Mouse (Mus musculus) layer of hippocampus, adult 18-20 months (tissue): ENCODE measurements around the gene Prdx5. TPM values are rescaled to one million over a fixed set of nuclear protein-coding genes. Genes with fewer than 3 reads are reported as not detected.

Experiments
- DNase-seq, 2 experiments: peaks; one replicate each; pipeline ENCODE4 v3.0.0; 2022; ENCODE audit warnings: low spot score in 2 of 2
- total RNA-seq, 2 experiments: library from RNA; stranded (reverse); gene quantifications; 2 replicates each; pipeline ENCODE4 v1.2.3; 2021

Prdx5 gene
- total RNA-seq, 2 experiments from 2014 or later = 383 to 385 TPM

GRCm38 (mm10) chr19:6937541-6938465 is 27.9 kb upstream of the Prdx5 start:
- DNase-seq = no peak

- DNase-seq = no peak
Observed at GRCm38 (mm10) chr19:6936299-6936698, 26.4 kb upstream of the Prdx5 start.

DNA sequence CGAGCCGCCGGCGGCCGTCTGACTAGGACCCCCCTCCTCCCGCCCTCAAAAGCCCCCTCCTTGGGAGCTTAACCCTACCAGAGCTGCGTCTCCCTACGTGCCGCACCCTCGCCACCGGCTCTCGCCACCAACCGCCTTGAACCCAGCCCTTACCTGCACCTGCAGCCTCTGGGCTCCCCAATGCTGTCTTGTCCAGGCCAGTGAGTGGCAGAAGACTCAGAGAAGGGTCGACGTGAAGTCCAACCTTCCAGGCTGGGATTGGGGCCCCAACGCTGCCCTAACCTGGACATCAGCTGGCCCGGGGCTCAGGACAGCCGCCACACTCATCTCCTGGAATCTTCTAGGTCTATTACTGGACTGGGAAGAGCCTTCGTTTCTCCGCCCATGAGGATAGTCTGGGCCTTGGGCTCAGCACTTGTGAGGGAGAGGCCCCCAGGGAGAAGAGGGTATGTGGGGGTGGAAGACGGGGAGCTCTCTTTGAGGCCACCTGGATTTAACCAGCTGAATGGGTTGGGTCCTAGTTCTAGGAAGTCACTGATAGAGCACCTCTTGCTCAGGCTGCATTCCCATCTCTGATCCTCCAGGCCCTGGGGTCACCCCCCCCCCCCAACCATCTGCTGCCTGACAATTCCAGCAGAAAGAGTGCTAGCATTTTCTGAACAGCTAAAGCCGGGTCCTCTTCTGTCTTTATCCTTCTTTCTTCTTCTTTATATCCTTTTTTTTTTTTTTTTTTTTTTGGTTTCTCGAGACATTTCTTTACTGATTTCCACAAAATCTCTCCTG is 24.5 kb upstream of the Prdx5 start, which contains the start of gene Kcnk4:
Gene Kcnk4 (minus strand): TSS at position 321 of the 783 bp plus-strand sequence.
- DNase-seq = no peak

DNA sequence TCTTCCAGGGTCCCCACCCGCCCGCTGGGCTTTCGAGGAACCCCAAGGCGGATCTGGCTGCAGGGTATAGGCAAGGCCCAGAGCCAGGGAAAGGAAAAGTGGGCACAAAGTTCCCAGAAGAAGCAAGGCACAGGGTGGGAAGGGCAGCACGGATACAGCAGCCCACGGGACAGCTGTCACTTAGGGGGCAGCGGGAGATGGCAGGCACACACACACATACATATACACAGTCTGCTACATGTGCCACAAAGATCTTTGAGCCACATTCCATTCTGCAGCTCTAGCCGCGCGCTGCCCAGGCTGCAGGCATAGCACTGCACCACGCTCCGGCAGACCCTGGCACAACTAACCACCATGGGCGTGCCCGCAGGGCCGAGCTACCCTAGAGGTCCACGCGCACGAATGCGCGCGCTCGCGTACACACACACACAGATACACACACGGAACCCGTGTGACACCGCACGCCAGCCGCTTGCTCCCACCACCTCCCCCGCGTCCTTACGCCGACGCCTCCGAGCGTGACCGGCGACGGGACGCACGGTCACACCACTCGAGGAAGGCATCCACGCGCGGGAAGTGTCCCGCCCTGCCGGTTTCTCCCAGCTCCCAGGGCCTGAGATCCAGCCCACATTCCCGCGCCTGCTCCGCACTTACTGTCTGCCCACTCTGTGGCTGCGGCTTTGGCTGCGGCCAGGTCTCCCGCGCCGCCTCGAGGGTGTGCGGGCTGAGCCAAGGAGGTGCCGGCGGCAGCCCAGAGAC is 23.7 kb upstream of the Prdx5 start:
- peak; percentile 46 to 65 for DNase-seq

DNA sequence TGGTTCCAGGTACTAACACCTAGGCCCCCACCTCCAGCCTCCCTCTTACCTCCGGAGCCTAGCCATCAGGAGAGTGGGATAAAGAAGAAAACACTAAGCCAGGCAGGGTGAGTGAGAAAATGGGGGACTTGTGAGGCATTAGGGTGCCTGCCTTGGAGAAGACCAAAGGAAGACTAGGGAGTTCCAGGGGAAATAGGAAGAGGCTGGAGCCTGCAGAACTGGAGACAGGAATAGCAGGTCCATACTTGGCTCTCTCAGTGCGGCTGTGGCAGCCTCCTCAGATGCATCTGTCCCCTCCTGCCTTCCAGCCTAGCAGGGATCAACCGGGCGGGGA is 23.2 kb upstream of the Prdx5 start:
- DNase-seq = no peak

DNA sequence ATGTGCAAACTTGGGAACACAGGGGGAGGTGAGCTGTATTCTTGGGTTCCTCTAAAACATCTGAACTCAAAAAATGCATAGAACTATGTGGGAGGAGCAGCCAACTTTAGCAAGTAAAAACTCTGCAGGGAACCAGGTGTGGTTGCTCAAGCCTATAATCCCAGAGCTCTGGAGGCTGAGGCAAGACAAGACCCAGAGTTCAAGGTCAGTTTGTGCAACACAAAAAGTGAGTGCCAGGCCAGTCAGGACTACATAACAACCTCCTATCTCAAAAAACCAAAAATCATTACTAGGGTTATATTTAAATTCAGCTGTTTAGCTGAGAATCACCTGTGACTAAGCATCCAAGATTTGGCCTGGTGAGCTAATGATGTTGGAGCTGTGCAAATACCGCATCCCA is 22.1 kb upstream of the Prdx5 start:
- DNase-seq = no peak

GRCm38 (mm10) chr19:6931002-6931401 is 21.1 kb upstream of the Prdx5 start:
- no peak for DNase-seq

DNA sequence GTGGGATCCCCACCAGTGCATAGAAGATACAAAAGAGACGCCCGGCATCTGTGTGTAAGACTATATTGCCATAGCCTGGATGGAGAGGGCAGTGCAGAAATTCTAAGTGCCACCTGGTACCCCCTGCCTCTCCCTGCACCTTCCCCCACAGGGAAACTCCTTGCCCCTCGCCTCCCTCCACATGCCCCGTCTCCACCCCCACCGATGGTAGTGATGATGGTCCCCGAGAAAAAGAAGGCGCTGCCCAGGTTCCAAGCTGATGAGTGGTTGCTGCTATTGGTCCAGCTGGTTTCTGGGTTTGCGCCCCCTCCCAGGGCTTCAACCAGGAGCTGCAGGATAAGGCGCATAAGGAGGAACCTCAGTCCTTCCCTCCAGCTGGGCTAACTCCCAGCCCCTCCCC is 18.2 kb upstream of the Prdx5 start:
- DNase-seq = no peak

DNA sequence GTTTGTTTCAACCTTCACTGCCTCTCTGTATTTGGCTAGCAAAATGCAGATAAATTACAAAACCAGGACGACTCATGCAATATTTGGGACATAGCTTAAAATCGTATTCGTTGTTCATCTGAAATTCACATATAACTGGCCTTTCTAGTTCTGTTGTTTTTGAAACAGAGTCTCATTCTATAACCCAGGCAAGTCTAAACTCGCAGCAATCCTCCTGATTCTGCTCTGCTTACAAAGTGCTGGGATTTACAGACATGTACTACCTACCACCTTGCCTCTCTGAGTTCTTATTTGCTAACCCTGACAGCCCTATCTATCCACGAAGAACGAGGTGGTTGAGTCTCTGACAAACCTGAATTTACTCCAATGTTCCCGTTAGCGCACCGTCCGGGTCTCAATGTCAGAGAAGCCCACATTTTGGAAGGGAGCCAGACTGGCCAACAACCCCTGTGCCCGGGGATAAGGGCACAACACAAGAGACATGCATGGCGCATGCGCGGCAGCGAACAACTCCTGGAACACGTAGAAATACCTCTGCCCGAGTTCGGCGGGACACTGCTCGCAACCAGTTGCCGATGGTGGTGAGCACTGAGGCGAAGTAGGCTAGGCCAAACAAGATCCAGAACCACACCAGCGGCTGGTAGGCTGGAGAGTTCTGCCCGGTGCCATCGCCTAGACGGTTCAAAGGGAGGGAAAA is 16.8 kb upstream of the Prdx5 start:
- no peak for DNase-seq

GRCm38 (mm10) chr19:6925611-6926329 is 15.9 kb upstream of the Prdx5 start:
- no peak for DNase-seq

- DNase-seq = no peak
Observed at GRCm38 (mm10) chr19:6925307-6925573, 15.3 kb upstream of the Prdx5 start, which contains the start of gene Catsperz. Gene Catsperz, minus strand, starts transcription at chr19:6925380.

- DNase-seq = peak; percentile 65 to 95
Observed at GRCm38 (mm10) chr19:6924461-6925306, 14.8 kb upstream of the Prdx5 start.

DNA sequence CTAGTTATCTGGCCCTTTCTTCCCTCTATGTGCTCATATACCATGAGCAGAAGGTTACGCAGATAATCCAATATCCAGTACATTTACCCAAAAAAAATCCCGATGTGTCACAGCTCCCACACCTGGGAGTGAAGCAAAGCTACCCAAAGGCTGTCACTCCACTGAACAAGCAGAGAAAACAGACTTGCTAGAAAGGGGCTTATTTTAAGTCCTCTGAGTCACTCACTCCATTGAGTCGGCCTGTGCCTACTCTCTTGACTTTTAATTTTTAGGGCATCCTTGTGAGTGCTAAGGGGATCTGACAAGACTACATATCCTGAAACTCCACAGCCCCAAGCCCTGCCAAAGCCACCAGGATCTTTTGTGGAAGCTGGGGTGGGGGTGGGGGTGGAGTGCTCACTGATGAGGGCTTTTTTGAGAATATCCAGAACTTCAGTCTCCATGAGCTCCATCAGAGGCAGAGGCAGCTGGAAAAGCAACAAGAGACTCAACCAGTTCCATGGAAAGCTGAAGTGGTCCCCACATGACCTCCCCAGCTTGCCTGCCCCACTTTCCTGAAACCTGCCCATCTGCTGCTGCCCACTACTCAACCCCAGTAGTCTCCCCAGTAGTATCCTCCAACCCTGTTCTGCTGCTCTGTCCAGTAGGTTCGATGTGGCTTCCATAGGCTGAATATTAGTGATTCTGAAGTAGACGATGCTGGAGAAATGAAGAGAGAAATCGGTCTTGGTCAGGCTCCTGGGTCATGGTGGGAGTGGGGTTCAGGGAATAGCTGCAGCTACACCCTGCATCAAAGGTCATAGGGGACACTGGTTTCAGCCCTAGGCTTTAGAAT is 13.2 kb upstream of the Prdx5 start:
- no peak for DNase-seq

- DNase-seq = peak; percentile 100
Observed at GRCm38 (mm10) chr19:6921647-6922567, 12.0 kb upstream of the Prdx5 start, which contains the start of gene Esrra. Gene Esrra, minus strand, starts transcription at chr19:6921813.

GRCm38 (mm10) chr19:6920741-6921636 is 11.1 kb upstream of the Prdx5 start:
- DNase-seq = peak in 1 of 2 experiments; percentile 45
